Mouse (Mus musculus) forebrain, embryonic 11.5 days (tissue): ENCODE data around the gene Zrsr1. TPM values are rescaled to one million over a fixed set of nuclear protein-coding genes. Genes with fewer than 3 reads are reported as not detected.

Source experiments
- ATAC-seq: fragments of 200-750 bp; cut with Nextera tagmentation; replicated peaks from 2 replicates; pipeline ENCODE4 v1.8.0; 2017; ENCODE audit warnings: moderate TSS enrichment; ENCODE audit not compliant: low FRiP score
- DNase-seq: peaks from one replicate; pipeline ENCODE4 v3.0.0-alpha.2; 2017; ENCODE audit warnings: low spot score
- H3K27ac ChIP-seq: fragments of 300-500 bp; sonication (generic); 2 replicates; pipeline ENCODE4 v1.5.1; 2014; ENCODE audit warnings: low read depth, low read length
- H3K27me3 ChIP-seq: fragments of 300-500 bp; sonication (generic); 2 replicates; pipeline ENCODE4 v1.6.1; 2014; ENCODE audit warnings: mild to moderate bottlenecking, low read length, mixed read lengths; ENCODE audit not compliant: control insufficient read depth, insufficient read depth
- H3K36me3 ChIP-seq: fragments of 300-500 bp; sonication (generic); 2 replicates; pipeline ENCODE4 v1.6.1; 2014; ENCODE audit warnings: mild to moderate bottlenecking, low read length, moderate library complexity, mixed read lengths; ENCODE audit not compliant: control insufficient read depth, insufficient read depth
- H3K4me1 ChIP-seq: fragments of 300-500 bp; sonication (generic); replicated peaks from 2 replicates; pipeline ENCODE4 v1.6.1; 2014; ENCODE audit warnings: low read length, mixed read lengths; ENCODE audit not compliant: control insufficient read depth, insufficient read depth
- H3K4me2 ChIP-seq: fragments of 300-500 bp; sonication (generic); 2 replicates; pipeline ENCODE4 v1.6.1; 2014; ENCODE audit warnings: low read depth, mild to moderate bottlenecking, low read length, moderate library complexity, mixed read lengths; ENCODE audit not compliant: severe bottlenecking
- H3K4me3 ChIP-seq: fragments of 300-500 bp; sonication (generic); 2 replicates; pipeline ENCODE4 v1.5.1; 2014; ENCODE audit warnings: low read depth, low read length
- H3K9ac ChIP-seq: fragments of 300-500 bp; sonication (generic); 2 replicates; pipeline ENCODE4 v1.6.1; 2014; ENCODE audit warnings: low read length
- H3K9me3 ChIP-seq: fragments of 300-500 bp; sonication (generic); 2 replicates; pipeline ENCODE4 v1.6.1; 2016; ENCODE audit warnings: low read length, mixed read lengths; ENCODE audit not compliant: control insufficient read depth
- WGBS: fragments of 180-500 bp; shearing (Covaris S2); extraction: QIAGEN DNeasy Blood & Tissue Kit; methylation state at CpG from one replicate; pipeline ENCODE4 v1.1.7; 2014; 5-methylcytosine and 5-hydroxymethylcytosine counted together
- polyA plus RNA-seq: library from polyadenylated mRNA; unstranded; fragments of >200 nt; fragmentation: Nextera tagmentation; extraction: Ambion mirVana; gene quantifications from 2 replicates; pipeline ENCODE4 v1.2.1, GENCODE M21; 2014

The Zrsr1 gene
- polyA plus RNA-seq = 3.7 and 4.7 TPM in 2 replicates

DNA sequence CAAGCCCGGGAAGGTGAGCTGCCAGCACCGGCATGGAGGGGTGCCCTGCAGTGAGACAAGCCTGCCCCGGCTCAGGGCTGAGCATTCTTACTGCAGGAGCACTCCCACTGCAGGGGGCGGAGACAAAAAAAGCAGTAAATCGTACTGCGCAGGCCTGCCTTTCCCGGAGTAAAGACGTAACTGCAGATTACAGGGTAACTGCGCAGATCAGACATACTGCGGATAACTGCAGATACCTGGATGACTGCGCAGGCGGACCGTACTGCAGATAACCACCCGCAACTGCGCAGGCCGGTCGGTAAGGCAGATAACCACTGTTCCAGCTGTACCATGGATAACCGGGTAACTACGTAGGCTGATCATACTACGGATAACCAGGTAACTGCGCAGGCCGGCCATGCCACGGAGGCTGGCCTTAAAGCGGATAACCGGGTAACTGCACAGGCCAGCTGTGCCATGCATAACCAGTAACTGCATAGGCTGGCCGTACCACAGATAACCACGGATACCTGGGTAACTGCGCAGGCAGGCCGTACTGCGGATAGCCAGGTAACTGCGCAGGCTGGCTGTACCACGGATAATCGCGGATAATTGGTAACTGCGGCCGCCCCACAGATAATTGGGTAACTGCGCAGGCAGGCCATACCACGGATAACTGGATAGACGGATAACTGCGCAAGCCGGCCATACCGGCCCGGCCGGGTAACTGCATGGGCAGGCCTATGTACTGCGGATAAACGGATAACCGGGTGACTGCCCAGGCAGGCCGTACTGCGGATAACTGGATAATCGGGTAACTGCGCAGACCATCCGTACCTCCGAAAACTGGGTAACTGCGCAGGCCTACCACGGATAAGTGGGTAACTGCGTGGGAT, at the start of gene Zrsr1:
TSS of gene Zrsr1 (plus strand) at position 171 of the 875 bp plus-strand sequence.
- Histone ChIP-seq H3K9me3 (peaks cover 9% of the 10 kb centered on the region; the same call in 1 of the 2 replicates), H3K27ac (no peak within 1 kb of the TSS), H3K36me3 (no peaks in the 10 kb centered on the region; the same call in 1 of the 2 replicates), H3K4me1 (no peaks in the 10 kb centered on the region; the same call in 1 of the 2 replicates), H3K4me2 (peak within 1 kb of the TSS; percentile 66), H3K4me3 (peak within 1 kb of the TSS; percentile 49), H3K9ac (peak within 1 kb of the TSS; percentile 52), H3K27me3 (no peaks in the 10 kb centered on the region)
- 51% methylated on average over 56 of the region's 56 CpGs for WGBS
- DNase-seq (peak; percentile 66), ATAC-seq (peak; percentile 69)

DNA sequence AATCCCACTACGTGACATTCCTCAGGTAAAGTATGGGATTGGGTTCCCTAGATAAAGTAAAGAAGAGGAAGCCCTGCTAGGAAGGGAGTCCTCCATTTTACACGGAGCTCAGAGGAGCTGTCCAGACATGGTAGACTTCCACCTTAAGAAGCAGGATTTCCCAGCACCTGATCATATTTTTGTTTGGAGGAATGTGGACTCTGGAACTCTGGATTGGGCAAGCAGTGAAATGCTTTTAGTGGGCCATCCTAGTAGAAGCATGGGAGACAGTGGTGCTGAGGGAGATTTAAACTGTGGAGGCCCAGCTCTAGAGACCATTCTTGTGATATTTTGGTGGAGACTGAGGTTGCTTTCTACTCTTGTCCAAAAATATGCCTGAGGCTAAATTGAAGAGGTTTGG, 49.3 kb upstream of the Zrsr1 start:
- Histone ChIP-seq H3K27me3 (no peaks in the 10 kb centered on the region), H3K36me3 (no peaks in the 10 kb centered on the region), H3K4me1 (no peaks in the 10 kb centered on the region), H3K4me3 (no peak overlapping the region), H3K9me3 (no peaks in the 10 kb centered on the region), H3K9ac (no peak overlapping the region), H3K27ac (no peak overlapping the region), H3K4me2 (no peak overlapping the region)
- ATAC-seq (no peak), DNase-seq (no peak)
- 81% methylated on average over 2 of the region's 2 CpGs for WGBS

DNA sequence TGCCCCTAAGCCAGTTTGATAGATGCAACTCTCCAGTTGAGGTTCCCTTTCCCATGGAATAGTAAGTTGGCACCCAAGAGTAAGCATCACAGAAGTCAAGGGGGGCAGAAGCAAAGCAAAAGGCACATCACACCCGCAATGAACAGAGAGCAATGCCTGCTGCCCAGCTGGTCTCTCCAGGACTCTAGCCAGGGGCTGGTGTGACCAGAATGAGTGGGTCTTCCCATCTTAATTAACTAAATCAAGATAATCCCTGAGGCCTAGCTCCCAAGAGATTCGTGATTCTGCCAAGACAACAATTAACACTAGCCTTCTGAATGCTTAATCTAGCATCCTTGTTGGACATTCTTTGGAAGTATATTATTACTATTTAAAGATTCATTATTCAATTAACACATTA, 48.2 kb upstream of the Zrsr1 start:
- WGBS = 62% methylated on average over 2 of the region's 2 CpGs
- Histone ChIP-seq H3K4me1 (no peaks in the 10 kb centered on the region), H3K4me2 (no peak overlapping the region), H3K36me3 (no peaks in the 10 kb centered on the region), H3K9ac (no peak overlapping the region), H3K27me3 (no peaks in the 10 kb centered on the region), H3K9me3 (no peaks in the 10 kb centered on the region), H3K27ac (no peak overlapping the region), H3K4me3 (no peak overlapping the region)
- DNase-seq (no peak), ATAC-seq (no peak)

DNA sequence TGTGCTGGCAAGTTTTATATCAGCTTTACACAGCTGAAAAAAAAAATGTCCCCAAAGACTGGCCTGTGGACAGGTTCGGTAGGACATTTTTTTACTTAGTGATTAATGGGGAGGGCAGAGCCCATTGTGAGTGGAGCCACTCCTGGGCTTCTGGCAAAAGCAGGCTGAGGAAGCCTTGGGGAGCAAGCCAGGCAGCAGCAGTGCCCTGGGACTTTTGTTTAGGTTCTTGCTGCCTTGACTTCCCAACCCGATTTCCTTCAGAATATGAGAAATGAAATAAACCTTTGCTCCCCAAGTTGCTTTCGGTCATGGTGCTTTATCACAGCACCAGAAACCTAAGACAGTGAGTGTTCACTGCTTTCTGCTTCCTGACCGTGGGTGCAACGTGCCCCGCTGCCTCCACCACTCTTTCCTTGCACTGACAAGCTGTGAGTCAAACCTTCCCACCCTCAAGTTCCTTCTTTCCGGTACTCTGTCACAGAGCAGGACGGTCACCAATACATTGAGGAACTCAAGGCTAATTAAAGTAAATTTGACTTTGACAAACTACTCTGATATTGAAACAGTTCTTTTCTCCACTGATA, 43.1 kb upstream of the Zrsr1 start:
- Histone ChIP-seq H3K9me3 (no peaks in the 10 kb centered on the region), H3K4me1 (no peaks in the 10 kb centered on the region), H3K27me3 (no peaks in the 10 kb centered on the region), H3K27ac (no peak overlapping the region), H3K36me3 (no peaks in the 10 kb centered on the region), H3K4me3 (no peak overlapping the region), H3K9ac (no peak overlapping the region), H3K4me2 (no peak overlapping the region)
- ATAC-seq (no peak), DNase-seq (no peak)
- 92% methylated on average over 8 of the region's 8 CpGs for whole genome bisulfite sequencing

DNA sequence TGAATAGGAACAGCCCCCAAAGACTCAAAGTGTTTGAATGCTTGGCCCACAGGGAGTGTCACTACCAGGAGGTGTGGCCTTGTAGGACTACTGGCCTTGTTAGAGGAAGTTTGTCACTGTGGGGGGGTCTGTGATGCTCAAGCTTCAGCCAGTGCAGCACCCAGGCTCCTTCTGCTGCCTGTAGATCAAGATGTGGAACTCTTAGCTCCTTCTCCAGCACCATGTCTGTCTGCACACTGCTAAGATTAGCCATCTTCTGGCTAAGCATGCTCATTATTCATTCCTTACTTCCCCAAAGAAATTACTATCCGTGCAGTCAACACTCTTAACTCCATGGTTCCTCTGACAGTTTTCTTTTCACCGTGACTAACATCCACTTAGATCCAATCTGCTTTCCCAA, 41.7 kb upstream of the Zrsr1 start:
- no peak for ATAC-seq
- Histone ChIP-seq H3K4me2 (no peak overlapping the region), H3K9ac (no peak overlapping the region), H3K27ac (no peak overlapping the region), H3K4me3 (no peak overlapping the region), H3K36me3 (no peaks in the 10 kb centered on the region), H3K9me3 (no peaks in the 10 kb centered on the region), H3K27me3 (no peaks in the 10 kb centered on the region), H3K4me1 (no peaks in the 10 kb centered on the region)
- no peak for DNase-seq
- 84% methylated on average over 2 of the region's 2 CpGs for WGBS

DNA sequence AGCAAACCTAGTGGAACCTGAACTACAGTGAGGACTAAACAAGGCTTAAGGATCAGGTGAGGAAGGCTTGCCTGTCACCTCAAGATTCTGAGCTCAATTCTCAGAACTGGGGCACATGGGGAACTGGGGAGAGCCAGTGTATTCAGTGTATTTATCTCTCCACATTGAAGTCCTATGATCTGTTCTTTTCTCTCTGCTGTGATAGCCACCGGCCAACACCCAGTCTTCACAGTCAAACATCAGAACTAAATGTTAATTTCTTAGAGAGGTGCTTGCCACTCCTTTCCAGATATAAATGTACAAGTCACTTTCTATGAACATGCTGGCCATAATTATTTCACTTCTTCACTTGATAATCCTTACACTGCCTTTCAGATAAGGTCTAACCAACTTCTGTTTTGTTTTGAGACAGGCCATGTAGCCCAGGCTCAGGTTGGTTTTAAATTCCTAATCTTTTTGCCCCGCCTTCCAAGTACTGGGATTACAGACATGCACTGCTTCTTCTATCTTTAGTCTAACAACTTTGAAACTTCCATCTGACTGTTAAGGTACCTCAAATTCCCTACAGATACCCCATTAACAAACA, 40.4 kb upstream of the Zrsr1 start:
- Histone ChIP-seq H3K27me3 (no peaks in the 10 kb centered on the region), H3K36me3 (no peaks in the 10 kb centered on the region), H3K4me1 (no peaks in the 10 kb centered on the region), H3K4me3 (no peak overlapping the region), H3K4me2 (no peak overlapping the region), H3K27ac (no peak overlapping the region), H3K9ac (no peak overlapping the region), H3K9me3 (no peaks in the 10 kb centered on the region)
- no peak for DNase-seq
- no peak for ATAC-seq
- 89% methylated on average over 2 of the region's 2 CpGs for WGBS

DNA sequence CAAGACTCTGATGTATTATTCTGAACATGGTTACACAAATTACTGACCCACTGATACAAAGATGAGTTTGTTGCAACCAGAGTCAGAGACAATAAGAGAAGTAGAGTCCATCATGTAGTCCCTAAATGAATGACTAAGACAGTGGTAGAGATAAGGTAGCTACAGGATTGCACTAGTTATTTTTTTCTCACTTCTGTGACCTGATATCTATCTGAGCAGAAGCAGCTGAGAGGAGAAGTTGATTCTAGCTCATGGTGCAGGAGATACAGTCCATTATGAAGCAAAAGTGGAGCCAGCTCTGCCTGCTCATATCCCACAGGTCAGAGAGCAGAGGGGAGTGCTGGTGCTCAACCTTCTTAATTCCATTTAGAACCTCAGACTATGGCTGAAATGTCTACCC, 39.6 kb upstream of the Zrsr1 start:
- DNase-seq (no peak), ATAC-seq (no peak)
- H3K4me2 ChIP-seq = no peak overlapping the region
- no peaks in the 10 kb centered on the region for H3K36me3 ChIP-seq
- H3K27me3 ChIP-seq = no peaks in the 10 kb centered on the region
- no peak overlapping the region for H3K9ac ChIP-seq
- H3K4me1 ChIP-seq = no peaks in the 10 kb centered on the region
- no peak overlapping the region for H3K4me3 ChIP-seq
- H3K9me3 ChIP-seq = no peaks in the 10 kb centered on the region
- no peak overlapping the region for H3K27ac ChIP-seq

DNA sequence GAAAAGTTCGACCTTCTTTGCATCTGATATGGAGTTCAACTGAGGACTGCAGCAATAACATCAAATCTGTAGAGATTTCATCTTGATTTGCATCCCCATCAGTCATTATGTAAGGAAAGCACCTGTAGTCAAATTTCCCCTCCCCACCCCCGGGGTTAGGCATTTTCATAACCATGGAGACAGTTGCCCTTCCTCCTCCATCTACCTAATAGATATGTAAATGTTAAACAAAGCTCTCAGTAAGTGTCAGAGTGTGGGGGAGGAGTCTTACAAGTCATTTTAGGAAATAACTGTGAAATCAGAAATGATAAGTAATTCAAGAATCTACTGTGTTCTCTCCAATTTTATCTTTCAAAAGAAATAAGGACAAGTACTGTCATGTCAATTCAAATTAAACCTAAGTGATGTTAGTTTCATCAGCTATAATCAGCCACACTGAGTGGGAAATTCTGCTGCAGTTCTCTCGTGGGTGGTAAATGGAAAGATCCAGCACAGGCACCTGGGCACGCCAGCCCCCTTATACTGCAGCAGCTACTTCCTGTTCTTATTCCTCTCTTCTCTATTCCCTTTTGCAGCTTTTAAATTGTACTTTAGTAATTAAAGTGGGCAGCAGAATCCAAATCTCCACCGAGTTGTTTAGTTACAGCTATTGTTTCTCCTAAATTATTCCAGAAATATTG, 35.2 kb upstream of the Zrsr1 start:
- no peaks in the 10 kb centered on the region for H3K36me3 ChIP-seq
- no peaks in the 10 kb centered on the region for H3K27me3 ChIP-seq
- DNase-seq (no peak), ATAC-seq (no peak)
- no peak overlapping the region for H3K4me3 ChIP-seq
- no peaks in the 10 kb centered on the region for H3K9me3 ChIP-seq
- H3K27ac ChIP-seq = no peak overlapping the region
- 68% methylated on average over 5 of the region's 5 CpGs for WGBS
- no peaks in the 10 kb centered on the region for H3K4me1 ChIP-seq
- no peak overlapping the region for H3K4me2 ChIP-seq
- no peak overlapping the region for H3K9ac ChIP-seq
